Mouse (Mus musculus) thymus, postnatal 25 days (tissue): ENCODE measurements around the gene Pde4c.
A peak's percentile ranks its signal among the peaks of the same experiment; 100 is the strongest.

Source experiments
- DNase-seq: peaks from one replicate; pipeline ENCODE4 v3.0.0; 2022

Gene Pde4c

DNA sequence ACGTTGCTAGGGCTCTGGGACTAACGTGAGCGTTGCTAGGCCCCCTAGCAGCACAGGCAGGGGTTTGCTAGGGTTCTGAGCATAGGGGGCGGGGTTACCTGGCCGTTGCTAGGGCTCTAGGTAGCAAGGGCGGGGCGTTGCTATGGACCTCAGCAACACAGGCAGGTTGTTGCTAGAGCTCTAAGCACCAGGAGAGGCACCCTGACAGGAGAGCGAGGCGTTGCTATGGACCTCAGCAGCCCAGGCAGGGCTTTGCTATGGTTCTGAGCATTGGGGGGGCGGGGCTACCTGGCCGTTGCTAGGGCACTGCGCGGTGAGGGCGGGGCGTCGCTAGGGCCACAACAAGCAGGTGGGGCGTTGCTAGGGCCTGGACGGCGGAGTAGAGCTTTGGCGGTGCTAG is 69.2 kb downstream of the Pde4c start:
- DNase-seq, result no peak

DNA sequence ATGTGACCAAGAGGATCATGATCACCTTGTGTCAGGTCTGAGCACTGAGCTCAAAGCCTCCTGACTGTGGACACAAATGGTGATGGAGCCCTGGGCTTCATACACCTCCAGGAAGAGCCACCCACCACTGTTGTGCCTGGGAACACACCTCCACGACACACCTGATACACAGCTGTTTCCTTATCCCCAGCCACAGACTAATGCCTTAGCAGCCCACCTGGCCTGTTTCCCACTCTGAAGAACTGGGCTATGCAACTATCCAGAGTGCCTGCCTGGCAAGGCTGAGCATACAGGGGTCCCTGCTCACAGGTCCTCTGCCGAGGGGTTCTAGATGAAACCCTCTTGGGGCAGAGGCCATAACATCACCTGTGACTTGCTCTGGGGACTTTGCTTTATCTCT is 70.7 kb downstream of the Pde4c start:
- no peak for DNase-seq

DNA sequence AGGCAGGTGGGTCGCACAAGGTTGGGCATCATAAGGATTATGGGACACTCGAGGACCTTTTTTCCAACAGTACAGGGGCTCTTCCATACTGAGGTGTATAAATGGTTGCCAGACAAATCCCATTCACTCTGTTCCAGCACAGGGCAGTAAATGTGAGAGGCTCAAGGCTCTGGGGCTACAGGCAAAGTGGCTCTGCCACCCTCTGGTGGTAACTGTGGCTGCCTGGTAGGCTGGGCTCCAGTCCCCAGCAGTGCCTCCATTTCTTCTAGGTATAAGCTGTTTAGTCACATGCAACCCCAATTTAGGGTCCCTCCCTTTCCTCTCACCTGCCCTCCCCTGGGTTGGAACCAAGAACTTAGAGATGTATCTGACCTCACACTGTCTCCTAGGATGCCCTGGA is 71.8 kb downstream of the Pde4c start:
- DNase-seq, result no peak

DNA sequence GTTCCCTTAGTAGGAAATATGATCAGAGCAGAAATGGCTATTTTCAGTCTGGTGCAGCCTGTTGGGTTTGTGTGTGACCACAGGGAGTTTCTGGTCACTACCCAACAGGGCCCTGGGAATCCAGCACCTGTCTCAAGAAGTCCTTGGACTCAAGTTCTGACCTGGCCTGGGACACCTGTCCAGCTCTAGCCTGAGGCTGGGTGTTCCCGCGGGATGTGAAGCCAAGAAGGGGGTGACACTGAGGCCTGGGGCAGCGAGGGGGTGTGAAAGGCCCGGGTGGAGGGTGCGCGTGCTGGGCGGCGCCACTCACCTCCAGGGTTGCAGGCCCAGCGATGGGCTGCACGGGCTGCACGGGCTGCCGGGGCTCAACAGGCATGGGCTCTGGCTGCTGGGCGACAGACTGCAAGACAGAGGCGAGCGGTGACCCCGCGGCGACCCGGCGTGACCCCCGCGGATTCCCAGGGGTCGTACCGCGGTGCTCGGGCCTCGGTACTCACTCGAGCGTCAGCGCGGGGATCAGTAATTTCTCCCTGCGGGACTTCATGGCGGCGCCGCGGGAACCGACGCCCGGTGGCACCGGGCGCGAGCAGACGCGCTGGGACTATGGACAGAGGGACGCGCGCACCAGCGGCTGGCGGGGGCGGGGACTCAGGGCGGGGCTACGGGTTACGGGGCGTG is 73.0 kb downstream of the Pde4c start:
- DNase-seq, result no peak

DNA sequence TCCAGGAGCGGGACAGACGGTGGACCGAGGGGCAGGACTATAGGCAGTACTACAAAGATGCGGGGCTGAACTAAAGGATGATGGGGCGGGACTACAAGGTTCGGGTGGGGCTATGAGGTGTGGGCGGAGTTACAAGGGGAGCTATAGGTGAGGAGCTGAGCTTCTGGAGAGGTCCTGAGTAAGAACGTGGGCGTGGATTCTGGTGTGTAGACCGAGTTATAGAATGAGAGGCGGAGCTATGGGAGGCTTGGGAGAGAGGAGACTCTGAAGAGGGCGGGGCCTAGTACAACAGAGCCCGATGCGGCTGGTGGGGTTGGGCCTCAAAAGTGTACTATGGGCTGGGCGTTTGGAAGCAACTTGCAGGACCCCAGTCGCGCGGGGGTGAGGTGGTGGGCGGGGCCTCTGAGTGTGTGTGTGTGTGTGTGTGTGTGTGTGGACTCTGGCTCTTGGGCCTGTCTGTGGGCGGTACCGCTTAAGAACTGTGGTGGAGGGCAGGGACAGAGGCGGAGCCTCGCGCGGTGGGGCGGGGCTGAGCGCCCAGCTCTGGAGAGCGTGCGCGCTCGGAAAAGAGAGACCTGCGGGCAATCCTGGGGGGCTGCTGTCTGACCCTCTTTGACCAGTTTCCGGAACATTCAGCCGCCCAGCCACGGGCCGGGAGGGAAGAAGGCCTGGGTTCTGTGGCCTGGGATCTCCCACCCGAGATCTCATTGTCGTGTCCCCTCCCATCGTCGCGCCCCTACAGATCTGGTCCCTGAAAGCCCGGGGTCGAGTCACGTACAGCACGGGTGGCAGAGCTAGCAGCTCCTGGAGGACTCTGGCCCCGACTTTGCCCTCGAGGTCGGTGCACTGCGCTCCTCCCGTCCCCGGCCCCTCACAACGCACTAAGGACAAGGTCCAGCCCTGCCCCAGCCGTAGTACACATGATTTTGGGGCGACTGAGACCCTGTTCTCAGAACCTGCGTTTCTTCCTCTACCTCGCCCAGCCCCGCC is 73.9 kb downstream of the Pde4c start:
- DNase-seq, result peak; percentile 82

DNA sequence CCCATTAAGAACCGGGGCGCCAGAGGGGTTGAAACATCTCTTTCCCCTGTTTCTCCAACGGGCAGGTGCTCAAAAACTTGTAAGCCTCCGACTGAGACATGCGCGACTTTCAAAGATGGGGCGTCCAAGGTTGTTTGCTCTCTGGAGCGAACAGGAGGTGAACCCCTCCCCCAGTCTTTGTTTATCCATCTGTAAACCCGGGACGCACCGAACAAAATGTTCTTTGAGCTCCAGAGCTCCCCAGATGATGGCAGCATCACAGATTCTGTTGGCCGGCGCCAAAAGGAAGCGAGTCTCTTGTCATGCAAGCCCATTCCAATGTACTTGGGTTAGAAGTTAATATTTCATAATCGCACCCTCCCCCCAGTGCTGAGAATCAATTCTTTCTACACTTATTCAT is 74.8 kb downstream of the Pde4c start:
- DNase-seq, result no peak

DNA sequence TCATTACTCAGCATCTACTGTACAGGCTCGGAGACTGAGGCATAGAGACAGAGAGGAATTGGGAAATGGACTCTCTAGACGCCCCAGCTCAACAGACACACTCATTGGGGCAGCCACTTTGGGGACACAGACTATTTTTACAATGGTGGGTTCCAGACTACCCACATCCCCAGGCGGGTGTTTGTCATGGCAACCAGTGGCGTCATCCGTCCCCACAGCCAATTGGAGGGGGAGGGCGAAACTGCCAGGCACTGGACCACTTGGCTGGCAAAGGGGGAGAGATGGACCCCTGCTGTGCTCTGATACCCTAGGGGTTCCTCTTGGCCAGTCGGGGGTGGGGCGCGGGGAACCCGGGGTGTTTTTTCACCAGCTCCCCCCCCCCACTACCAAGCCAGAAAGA is 77.1 kb downstream of the Pde4c start:
- DNase-seq, result no peak
